Mouse (Mus musculus) retina, postnatal 7 days (tissue): ENCODE measurements around the gene Hoxc10.

ENCODE experiments used
- DNase-seq: peaks from one replicate; pipeline ENCODE4 v3.0.0-alpha.2; 2012; ENCODE audit warnings: low read depth, low spot score

The Hoxc10 gene

GRCm38 (mm10) chr15:103010847-103011555, 44.4 kb downstream of the Hoxc10 start:
- DNase-seq, result no peak

- no peak for DNase-seq
Measured at GRCm38 (mm10) chr15:103011928-103012486, 45.4 kb downstream of the Hoxc10 start.

- no peak for DNase-seq
Measured at GRCm38 (mm10) chr15:103013238-103013984, 46.8 kb downstream of the Hoxc10 start.

- no peak for DNase-seq
Measured at GRCm38 (mm10) chr15:103014166-103015008, 47.8 kb downstream of the Hoxc10 start.

DNA sequence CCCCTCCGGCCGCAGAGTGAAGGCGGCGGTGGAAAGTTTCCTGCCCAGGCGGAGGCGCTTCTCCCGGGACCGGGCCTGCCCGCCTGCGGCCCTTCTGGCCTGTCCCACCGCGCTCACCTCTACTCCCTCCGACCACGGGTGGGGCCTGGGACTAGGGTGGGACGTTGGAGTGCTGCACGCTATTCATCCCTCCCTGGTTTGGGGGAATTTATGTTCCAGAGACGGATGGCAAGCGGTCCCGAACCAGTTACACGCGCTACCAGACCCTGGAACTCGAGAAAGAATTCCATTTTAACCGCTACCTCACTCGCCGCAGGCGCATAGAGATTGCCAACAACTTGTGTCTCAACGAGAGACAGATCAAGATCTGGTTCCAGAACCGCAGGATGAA, 48.4 kb downstream of the Hoxc10 start:
- DNase-seq, result no peak

GRCm38 (mm10) chr15:103015406-103016166, 49.0 kb downstream of the Hoxc10 start:
- no peak for DNase-seq

DNA sequence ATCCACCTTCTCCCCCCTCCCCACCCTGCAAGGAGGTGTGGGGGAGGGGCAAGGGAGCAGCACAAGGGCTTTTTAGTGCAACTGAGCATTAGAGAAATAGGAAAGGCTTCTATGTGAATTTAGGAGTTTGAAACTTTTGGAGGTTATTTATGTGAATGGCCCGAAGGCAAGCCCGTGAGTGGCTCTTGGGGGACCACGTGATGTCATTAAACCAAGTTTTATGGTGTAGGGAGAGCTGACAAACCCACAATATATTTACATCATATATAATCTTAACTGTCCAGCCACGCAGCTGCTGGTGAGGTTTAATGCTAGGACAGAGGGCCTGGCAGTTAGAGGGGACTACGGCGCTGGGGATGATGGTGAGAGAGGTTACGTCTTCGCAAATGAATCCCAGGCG, 52.0 kb downstream of the Hoxc10 start, which contains the start of gene Hoxc4:
TSS of gene Hoxc4 (plus strand) at position 299 of the 400 bp plus-strand sequence.
- DNase-seq, result no peak

GRCm38 (mm10) chr15:103020899-103021418, 54.4 kb downstream of the Hoxc10 start:
- no peak for DNase-seq
